Mouse (Mus musculus) urinary bladder, postnatal 4 days (tissue): ENCODE measurements around the gene Dhx16.

Source experiments
- DNase-seq, 2 experiments: peaks; one replicate each; pipeline ENCODE4 v3.0.0; 2021 to 2022; ENCODE audit warnings: low spot score in 2 of 2

Dhx16 gene

DNA sequence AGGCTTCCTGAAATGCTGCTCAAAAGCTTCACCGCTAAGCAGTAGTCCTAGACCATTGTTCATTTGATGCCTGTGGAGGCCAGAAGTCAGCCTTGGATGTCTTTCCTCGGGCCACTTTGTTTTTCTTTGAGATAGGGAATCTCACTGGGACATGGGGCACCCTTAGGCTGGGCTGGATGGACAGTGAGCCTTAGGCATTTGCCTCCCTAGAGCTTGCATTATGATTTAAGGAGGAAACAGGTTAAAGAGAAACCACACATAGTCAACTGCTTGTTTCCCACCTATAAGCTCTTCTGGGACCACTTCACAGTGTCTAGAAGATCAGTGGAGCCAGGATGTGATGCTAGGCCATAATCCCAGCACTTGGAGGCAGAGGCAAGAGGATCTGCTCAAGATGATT is 19.8 kb upstream of the Dhx16 start:
- no peak for DNase-seq

DNA sequence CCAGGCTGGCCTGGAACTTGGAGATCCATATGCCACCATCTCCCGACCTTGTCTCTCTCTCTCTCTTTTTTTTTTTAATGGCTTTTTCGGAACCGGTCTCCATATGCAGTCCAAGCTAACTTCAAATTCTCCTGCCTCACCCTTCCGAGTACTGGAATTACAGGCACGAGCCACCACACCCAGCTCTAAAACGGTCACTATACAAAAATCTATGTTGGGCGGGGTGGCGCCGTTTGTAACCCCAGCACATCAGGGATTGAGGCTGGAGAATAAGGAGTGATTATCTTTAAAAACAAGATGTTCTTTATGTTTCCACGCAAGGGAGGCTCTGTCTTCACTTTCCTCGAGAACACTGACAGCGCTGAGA is 18.8 kb upstream of the Dhx16 start:
- DNase-seq: no peak

DNA sequence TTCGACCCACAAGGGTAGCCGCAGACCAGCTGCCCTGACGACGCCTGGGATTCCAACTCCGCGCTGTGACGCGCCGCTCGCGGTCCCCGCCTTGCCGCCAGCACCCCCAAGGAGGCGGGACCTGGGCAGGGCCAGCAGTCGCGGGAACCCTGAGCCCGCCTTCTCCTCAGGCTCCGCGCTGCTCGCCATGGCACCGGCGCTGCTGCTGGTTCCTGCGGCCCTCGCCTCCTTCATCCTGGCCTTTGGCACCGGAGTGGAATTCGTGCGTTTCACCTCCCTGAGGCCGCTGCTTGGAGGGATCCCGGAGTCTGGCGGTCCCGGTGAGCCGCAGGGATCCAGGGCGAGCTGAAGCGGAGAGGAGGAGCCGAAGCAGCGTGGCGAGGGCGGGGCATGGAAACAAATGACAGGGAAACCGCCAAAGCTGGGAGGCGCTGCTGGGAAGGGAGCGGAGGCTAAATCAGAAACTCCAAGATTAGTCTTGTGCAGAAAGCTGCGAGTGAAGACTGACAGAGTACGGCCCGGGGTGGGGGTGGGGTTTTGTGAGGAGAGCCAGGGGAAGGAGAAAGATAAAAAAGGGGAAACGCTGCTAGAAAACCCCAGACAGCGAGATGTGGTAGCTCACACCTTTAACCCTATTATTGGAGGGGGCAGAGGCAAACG is 18.3 kb upstream of the Dhx16 start, which contains the start of gene Nrm:
Gene Nrm, plus strand, starts transcription at position 121 of the 660 bp plus-strand sequence.
- DNase-seq: peak; percentile 87 to 89

DNA sequence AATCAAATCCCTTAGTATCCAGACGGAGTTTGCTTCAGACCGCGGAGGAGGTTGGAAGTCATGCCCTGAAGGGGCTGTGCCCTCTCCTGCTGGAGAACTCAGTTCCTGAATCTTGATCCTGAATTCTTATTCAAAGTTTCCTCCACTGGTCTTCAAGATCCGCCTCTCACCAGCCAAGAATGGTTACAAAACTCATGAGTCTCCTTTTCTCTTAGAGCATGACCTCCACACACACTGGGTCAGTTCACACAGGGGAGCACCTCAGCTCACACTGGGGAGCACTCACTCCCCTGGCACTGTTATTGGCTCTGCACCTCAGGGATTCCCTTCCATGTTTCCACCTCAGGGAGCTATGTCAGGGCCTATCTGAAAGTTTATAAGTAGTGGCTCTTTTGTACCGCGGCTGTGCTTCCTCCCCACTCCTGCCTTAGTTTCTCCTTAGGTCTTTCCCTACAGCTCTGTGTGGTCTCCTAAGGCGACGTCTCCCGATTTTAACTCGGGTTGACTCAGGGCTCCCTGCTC is 14.7 kb upstream of the Dhx16 start:
- DNase-seq: no peak

DNA sequence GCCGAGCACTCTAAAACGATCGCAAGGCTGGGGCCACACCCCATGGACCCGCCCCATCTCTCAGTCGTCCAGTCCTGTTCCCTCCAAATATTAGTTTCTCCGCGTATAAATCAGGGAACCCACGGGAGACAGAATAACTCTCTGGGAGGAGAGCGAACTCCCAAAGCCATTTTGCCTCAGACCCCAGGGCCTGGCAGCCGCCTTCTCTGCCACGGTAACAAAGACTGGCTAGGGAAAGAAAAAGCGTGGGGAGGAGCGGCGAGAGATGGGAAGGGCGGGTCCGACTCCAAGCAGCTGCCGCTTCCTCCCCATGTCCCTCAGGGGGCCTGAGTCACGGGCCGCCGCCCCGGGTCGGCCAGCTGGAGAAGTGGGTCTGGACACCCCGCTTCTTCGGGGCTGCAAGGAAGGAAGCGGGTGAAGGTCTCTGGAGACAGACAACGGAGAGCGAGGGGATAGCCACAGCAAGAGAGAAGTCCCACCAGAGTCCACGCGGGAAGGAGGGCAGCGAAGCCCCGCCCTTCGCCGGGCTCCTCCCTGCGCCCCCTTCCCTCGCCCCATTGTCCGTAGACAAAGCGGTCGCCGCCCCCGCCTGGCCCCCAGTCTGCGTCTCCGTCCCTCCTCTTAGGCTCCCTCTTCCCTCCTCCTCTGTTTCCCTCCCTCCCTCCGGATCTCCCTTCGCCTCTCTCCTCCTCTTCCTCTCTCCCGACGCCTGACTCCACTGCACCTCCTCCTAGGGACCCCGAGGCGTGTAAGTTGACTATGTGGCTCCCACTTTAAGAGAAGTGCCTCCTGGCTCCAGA is 13.9 kb upstream of the Dhx16 start, which contains the start of gene Ppp1r18:
Gene Ppp1r18, plus strand, starts transcription at position 113 of the 800 bp plus-strand sequence.
- peak; percentile 81 to 83 for DNase-seq

DNA sequence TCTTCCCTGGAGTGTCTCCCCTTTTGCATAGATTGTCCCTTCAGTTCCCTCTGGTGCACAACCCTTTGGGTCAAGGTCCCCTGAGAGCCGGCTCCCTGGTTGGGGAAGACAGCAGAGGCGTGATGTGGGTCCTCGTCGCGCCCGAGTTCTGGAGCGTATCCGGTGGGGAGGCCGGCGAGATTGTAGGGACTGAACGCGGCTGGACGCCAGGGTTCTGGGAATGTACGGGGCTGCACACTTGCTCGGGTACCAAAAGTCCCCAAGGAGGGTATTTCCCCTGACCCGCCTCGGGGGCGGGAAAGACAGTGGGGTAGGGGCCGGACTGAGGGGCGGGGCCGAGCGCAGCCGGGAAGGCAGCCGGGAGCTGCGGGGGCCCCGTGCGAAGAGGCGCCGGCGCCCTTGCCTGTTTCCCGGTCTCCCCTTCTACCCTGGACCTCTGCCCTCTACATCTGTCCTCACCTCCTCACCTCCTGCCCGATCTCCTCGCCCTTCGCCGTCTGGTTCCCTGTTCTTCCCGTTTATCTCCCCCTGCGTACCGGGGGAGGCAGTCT is 13.3 kb upstream of the Dhx16 start:
- peak; percentile 69 to 70 for DNase-seq

DNA sequence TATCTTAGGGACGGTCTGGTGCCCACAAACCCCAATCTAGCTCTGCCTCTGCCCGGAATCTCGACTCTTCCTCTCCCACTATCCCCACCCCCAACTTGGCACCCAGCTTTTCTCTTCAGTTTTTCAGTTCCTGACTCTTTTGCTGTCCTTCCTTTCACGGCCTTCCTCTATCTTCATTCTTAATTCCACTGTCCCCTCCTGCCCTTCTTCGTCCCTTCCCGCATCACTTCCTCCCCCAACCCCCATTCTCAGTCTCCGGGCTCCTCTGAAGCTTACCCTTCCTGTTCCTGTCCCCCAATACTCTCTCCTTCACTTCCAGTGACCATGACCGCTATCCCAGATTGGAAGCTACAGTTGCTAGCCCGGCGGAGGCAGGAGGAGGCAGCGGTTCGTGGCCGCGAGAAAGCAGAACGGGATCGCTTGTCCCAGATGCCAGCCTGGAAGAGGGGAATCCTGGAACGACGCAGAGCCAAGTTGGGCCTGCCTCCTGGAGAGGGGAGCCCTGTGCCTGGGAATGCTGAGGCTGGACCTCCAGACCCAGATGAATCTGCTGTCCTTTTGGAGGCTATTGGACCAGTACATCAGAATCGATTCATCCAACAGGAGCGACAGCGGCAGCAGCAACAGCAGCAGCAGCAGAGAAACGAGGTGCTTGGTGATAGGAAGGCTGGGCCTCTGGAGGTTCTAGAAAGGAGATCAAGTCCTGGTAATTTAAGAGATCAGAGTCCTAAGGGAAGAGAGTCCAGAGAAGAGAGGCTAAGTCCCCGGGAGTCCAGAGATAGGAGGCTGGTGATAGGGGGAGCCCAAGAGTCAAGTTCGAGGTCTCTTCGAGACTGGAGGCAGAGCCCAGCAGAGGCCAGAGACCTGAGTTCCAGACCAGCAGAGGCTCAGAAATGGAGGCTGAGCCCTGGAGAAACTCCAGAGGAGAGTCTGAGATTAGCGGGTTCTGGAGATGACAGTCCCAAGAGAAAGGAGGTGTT is 12.4 kb upstream of the Dhx16 start:
- DNase-seq: no peak

DNA sequence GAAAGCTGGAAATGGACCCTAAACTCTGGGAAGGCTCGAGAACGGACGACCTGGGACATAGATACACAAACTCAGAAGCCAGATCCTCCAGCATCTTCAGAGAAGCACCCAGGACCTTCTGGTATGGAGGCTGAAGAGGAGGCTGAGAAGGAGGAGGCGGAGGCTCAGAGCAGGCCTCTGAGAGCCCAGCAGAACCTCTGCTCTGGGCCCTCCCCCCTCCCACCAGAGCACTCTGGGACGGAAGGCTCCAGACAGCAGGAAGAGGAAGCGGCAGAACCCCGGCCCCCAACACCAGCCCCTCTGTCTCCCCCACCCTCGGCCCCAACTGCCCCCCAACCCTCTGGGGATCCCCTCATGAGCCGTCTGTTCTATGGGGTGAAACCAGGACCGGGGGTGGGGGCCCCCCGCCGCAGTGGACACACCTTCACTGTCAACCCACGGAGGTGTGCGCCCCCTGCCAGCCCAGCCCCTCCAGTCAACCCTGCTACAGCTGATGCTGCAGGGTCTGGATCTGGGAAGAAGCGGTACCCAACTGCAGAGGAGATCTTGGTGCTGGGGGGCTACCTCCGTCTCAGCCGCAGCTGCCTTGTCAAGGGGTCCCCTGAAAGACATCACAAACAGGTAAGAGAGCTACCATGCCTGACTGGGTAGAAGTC is 11.3 kb upstream of the Dhx16 start:
- DNase-seq: no peak

DNA sequence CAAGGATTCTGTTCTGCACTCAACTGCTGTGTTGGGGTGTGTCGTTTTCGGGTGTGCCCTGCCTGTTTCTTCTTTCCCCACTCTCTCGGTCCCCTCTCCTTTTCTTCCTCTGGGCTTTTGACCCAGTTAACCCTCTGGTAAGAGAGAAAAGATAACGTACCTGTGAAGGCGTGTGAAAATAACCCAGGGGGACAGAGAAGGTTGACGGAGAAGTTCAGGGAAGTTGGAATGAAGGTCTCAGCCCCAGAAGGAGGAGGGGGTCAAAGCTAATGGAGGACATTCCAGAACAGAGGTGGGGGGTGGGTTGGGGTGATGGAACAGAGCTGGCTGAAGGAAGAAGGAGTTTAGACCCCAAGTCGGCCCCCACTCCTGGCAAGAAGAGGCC is 10.7 kb upstream of the Dhx16 start:
- DNase-seq: no peak

DNA sequence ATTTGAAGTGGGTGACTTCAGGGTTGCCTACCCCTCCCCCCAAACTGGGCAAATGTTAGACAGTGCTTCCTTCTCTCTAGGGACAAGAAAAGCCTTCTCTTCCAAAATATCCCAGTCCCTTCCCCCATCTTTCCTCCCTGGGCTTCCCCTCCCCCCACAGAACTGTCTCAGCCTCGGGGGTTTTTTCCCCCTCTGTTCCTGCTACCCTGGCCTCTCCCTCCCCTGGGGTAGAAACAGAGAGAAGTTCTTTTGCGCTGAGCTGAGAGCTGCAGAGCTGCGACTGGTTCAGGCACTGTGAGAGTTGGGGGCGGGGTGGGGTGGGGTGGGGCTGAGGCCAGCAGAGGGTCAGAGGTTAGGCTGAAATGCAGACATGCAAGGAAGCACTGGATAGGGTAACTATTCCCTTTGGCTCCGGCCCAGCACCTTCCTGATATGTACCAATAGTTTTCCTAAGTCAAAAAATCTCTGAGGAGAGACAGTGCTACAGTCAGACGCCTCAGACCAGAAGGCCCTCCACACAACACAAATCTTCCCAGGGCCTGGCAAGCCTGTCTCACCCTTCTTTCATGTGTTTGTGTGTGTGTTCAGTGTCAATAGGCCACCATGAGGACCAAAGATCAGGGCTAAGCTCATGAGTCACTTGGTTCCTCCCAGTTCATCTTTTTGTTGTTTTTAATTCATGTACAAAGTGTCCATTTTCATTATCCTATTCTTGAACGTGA is 10.1 kb upstream of the Dhx16 start:
- DNase-seq: no peak

DNA sequence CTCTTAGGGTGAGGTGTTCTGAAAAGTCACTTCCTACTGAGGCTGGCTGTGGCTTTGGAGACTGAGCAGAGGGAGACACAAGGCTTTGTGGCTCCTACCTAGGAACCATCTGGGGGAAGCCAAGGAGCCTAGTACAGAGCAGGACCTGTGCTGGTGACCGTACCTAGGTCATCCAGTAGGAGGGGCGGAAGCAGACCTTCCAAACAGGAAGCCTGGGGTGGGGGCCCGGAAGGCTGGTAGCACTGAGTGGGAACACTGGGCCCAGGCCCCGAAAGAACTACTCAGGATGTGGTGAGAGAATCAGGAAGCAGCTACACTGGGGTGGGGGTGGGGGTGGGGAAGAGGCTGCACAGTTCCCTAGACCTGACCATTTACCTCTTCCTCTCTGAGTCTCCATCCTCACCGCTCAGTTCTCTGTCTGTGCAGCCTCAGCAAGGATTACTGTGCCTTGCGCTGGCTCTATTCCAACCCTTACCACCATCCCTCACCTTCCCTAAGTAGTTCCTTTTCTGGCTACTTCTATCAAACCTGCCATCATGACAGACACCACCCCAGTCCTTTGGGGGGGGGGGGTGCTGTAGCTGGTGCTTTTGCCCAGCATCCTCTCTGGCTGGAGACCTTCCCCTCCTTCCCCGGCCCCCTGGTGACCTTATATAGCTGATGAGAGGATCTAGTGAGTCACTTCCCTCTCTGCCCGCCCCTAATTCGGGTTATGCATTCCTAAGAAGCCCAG is 9.3 kb upstream of the Dhx16 start:
- no peak for DNase-seq

DNA sequence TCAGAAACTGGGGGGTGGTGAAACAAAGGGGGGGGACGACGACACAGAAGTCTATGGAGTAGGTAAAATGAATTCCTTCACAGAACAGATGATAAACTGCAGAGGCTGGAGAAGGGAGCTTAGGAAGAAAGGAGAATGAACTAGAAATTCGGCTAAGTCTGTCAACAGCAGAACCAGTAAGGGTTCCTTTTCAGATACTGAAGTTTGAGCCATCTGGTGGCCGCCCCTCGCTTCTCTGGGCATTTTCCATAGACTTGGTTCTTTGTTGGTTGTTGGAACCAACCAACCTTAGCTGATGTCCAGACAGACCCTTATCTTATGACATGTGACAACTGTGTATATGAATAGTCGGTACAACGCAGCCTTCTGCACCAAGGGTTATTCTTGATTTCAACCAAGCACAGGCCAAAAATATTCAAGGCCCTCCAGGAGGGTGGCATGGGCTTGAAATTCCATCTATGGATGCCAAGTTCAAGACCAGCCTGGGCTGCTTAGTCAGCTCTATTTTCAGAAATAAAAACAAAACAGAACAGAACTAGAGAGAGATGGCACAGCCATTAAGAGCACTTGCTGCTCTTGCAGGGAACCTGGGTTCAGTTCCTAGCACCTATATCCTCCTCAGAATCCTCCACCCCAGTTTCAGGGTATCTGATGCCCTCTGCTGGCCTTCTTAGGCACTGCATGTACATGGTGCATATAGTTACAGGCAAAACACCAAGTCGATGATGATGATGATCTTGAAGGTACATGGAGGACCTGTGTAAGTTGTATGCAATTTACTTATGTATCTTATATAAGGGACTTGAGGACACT is 8.5 kb upstream of the Dhx16 start:
- no peak for DNase-seq

DNA sequence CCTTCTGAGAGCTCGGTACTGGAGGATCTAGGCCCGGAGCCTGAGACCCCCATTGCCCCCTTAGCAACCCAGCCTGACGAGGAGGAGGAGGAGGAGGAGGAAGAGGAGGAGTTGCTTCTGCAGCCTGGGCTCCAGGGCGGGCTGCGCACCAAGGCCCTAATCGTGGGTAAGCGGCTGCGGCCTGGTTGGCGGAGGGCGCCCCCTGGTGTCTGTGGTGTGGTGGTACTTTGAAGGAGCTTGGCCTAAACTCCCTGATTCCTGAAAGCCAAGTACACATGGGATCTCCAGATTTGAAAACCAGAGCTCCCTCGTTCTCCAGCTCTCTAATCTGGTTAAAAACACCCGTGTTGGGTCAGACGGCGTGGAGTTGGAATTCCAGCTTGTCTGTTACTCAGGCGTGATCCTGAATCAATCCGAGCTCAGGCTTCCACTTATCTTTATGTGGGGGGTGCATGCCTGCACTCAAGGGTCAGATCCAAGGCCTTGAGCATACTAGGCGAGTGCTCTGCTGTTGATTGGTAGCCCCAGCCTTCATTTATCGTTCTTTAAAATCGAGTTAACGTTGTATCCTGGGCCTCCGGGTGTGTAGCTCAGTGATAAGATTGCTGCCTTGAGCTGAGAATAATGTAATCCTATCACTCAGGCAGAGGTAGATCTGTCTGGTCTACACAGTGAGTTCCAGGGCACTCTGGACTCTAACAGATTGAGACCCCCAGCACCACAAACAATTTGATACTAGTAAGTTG is 5.7 kb upstream of the Dhx16 start:
- DNase-seq: peak; percentile 86 to 92

DNA sequence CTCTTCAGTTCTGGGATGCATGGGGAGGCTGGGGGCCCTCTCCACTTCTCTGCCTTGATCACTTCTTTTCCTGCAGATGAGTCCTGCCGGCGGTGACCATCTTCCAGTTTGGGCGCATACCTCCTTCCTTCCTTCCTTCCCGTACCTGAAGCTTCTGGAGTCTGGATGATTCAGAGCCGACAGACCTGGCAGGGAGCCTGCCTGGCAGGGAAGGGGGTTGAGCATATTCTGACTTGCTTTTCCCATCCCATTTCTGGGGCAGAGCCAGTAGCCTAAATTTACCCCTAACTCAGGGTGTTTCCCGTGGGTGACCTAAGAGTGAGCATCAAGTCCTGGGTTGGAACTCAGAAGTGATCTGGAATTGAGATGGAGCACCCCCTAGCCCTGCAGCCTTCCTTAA is 4.9 kb upstream of the Dhx16 start:
- no peak for DNase-seq

DNA sequence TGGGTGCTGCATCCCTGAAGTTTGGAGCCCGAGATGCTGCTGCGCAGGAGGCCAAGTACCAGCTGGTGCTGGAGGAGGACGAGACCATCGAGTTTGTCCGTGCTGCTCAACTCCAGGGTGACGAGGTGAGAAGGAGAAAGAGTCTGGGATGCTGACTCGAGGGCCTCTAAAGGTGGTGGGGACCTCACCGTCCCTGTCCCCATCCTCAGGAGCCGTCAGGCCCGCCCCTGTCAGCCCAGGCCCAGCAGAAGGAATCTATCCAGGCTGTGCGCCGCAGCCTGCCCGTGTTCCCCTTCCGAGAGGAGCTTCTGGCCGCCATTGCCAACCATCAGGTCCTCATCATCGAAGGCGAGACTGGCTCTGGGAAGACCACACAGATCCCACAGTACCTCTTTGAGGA is 3.3 kb downstream of the Dhx16 start:
- DNase-seq: no peak

DNA sequence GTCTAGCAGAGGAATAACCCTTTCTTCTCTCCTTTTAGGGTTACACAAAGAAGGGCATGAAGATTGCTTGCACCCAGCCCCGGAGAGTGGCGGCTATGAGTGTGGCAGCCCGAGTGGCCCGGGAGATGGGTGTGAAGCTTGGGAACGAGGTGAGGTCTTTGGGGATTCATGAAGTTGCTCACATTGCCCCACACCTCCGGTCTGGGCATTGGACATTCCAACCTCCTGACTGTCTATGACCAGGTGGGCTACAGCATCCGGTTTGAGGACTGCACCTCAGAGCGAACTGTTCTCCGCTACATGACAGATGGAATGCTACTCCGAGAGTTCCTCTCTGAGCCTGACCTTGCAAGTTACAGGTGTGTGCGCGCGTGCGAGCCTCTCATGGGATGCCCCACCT is 4.2 kb downstream of the Dhx16 start:
- no peak for DNase-seq

DNA sequence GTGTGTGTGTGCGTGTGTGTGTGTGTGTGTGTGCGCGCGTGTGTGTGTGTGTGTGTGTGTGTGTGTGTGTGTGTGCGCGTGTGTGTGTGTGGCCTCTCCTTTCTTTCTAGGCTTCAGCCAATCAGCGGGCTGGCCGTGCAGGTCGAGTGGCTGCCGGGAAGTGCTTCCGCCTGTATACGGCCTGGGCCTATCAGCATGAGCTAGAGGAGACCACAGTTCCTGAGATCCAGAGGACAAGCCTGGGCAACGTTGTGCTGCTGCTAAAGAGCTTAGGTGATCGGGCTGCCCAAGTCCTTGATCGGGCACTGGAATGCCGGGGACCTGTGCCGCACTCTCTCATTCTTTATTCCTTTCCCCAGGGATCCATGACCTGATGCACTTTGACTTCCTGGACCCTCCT is 8.1 kb downstream of the Dhx16 start:
- DNase-seq: no peak
